Mouse (Mus musculus): ENCODE results near the gene Olfr157. TPM values are rescaled to one million over a fixed set of nuclear protein-coding genes. Genes with fewer than 3 reads are reported as not detected.
"Not testable (repeated sequence)": the region's sequence is repeated elsewhere in the genome, so short reads cannot be mapped to it uniquely, and the experiment has no call there.

Gene Olfr157
- polyA plus RNA-seq, 1 experiment = not detected

DNA sequence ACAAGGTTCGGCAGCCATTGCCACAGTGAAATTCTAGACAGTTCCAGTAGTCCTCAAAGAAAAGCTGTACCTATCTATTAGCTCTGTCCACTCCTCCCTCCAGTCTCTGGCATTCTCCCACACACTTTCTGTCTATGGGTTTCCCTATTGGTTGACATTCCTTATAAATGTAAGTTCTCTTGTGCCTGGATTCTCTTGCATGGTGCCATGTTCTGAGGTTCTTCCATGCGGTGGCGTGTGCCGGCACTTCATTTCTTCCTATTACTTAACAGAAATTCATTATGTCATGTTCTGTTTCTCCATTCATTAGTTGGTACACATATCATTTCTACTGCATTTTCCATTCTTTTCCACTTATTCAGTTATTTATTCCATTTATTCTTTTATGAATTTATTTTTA, 11.2 kb downstream of the Olfr157 start:
- H3K4me3 ChIP-seq (ENCODE audit: low read depth, low read length) = no peak overlapping the region
- no peaks in the 10 kb centered on the region for H3K4me1 ChIP-seq (ENCODE audit: control insufficient read depth, insufficient read depth, low read length)
- H3K36me3 ChIP-seq (ENCODE audit: control insufficient read depth, insufficient read depth, low read length, poor library complexity, severe bottlenecking) = no peaks in the 10 kb centered on the region
- no peaks in the 10 kb centered on the region for H3K9me3 ChIP-seq (replicated peaks; ENCODE audit: control insufficient read depth, insufficient read depth, low read length, poor library complexity, severe bottlenecking)
- H3K27ac ChIP-seq (ENCODE audit: insufficient read depth, low read length) = no peak overlapping the region
- no peaks in the 10 kb centered on the region; the same call in 1 of the 2 replicates for H3K27me3 ChIP-seq (ENCODE audit: control insufficient read depth, insufficient read depth, low read length, poor library complexity, severe bottlenecking)
- TF ChIP-seq POLR2A (IDR thresholded peaks at IDR 0.05; ENCODE audit: insufficient read depth, low read length) (no peak), EP300 (IDR thresholded peaks at IDR 0.05; ENCODE audit: insufficient read depth, low read depth, low read length) (no peak), CTCF (IDR thresholded peaks at IDR 0.05; ENCODE audit: low read depth, low read length) (no peak)
- H3K9ac ChIP-seq (ENCODE audit: low read depth, poor library complexity, severe bottlenecking) = no peak overlapping the region

DNA sequence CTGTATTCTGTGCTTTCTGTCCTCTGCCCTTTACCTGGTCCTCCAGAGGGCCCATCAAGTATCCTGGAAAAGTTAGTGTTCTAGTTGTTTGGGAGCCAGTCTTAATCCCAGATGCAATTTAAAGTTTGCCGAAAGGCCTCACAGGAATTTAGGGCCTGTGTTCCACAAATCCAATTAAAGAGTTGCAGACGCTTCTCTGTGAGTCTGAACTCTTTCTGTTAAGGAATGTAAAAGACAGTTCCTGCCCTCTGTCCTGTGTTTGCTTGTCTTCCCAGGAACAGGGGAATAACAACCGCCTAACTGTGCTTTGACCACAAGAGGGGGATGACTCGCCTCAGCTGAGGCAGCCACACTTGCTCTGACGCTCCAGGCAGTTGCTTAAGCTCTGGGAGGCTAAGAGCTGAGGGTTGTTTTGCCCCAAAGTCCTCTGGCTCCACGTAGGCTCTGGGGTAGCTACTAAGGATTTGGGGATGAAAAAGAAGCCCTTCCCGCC, 16.1 kb downstream of the Olfr157 start, which contains the start of gene Olfr156:
Olfr156 (minus strand) TSS at position 51 of the 493 bp plus-strand sequence.
- no peak within 1 kb of the TSS for H3K9ac ChIP-seq (ENCODE audit: low read depth, poor library complexity, severe bottlenecking)

DNA sequence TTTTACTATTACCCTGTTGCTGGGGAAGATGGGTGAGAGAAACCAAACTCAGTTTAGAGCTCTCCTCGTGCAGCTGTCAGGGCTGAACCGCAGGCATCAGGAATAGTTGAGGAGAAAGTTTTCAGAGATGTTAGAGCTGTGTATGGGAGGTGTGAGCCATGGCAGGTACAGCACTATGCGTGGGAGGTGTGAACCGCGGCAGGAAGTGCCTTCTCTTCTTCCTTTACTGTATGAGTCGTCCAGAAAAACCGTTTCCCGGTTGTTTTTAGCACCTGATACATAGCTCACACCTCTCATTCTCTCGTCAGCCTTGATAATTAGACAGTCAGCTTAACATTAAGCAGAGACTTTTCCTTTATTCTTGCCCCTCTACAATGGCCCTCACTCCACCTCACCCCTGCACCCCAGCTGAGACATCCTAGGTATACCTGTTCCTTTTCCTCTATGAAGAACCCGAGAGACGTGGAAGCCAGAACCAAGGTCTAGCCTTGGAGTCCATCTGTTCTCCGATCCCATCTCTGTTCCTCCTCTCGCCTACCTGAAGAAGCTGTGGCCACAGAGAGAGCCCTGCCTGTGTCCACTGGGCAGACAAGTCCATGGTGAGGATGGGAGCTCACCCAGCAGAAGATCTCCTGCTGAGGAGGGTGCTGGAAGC, 17.0 kb downstream of the Olfr157 start:
- Histone ChIP-seq H3K36me3 (ENCODE audit: control insufficient read depth, insufficient read depth, low read length, poor library complexity, severe bottlenecking) (no peaks in the 10 kb centered on the region), H3K9me3 (replicated peaks; ENCODE audit: control insufficient read depth, insufficient read depth, low read length, poor library complexity, severe bottlenecking) (no peaks in the 10 kb centered on the region), H3K4me3 (ENCODE audit: low read depth, low read length) (no peak overlapping the region), H3K4me1 (ENCODE audit: control insufficient read depth, insufficient read depth, low read length) (no peaks in the 10 kb centered on the region), H3K27me3 (ENCODE audit: control insufficient read depth, insufficient read depth, low read length, poor library complexity, severe bottlenecking) (no peaks in the 10 kb centered on the region), H3K9ac (ENCODE audit: low read depth, poor library complexity, severe bottlenecking) (no peak overlapping the region), H3K27ac (ENCODE audit: insufficient read depth, low read length) (no peak overlapping the region)
- TF ChIP-seq EP300 (IDR thresholded peaks at IDR 0.05; ENCODE audit: insufficient read depth, low read depth, low read length) (no peak), CTCF (IDR thresholded peaks at IDR 0.05; ENCODE audit: low read depth, low read length) (no peak), POLR2A (IDR thresholded peaks at IDR 0.05; ENCODE audit: insufficient read depth, low read length) (no peak)

More for the DNA sequence above, 16.1 kb downstream of the Olfr157 start, which contains the start of gene Olfr156:
- Histone ChIP-seq H3K27me3 (ENCODE audit: control insufficient read depth, insufficient read depth, low read length, poor library complexity, severe bottlenecking) (no peaks in the 10 kb centered on the region), H3K4me1 (ENCODE audit: control insufficient read depth, insufficient read depth, low read length) (no peaks in the 10 kb centered on the region), H3K4me3 (ENCODE audit: low read depth, low read length) (no peak within 1 kb of the TSS), H3K9me3 (replicated peaks; ENCODE audit: control insufficient read depth, insufficient read depth, low read length, poor library complexity, severe bottlenecking) (no peaks in the 10 kb centered on the region), H3K36me3 (ENCODE audit: control insufficient read depth, insufficient read depth, low read length, poor library complexity, severe bottlenecking) (no peaks in the 10 kb centered on the region), H3K27ac (ENCODE audit: insufficient read depth, low read length) (no peak within 1 kb of the TSS)
- TF ChIP-seq POLR2A (IDR thresholded peaks at IDR 0.05; ENCODE audit: insufficient read depth, low read length) (no peak), CTCF (IDR thresholded peaks at IDR 0.05; ENCODE audit: low read depth, low read length) (peak; percentile 69)

DNA sequence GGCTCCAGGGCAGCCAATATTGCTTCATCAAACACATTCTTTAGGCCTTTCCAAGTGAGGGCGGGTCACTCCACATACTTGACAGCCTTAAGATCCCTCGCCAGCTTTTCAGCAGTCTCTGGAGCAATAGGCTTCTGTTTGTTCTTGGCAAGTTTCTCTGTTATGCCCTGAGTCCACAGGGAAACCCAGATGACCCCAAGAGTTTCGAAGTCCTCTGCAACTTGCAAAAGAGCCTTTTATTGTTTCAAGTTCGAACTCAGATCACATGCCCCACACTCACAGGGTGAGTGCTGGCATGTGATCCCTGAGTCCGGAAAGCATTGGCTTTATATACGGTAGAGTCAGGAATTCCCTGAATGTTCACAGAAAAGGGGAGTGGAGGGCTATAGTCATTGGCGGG, 41.1 kb downstream of the Olfr157 start:
- H3K9me3 ChIP-seq (replicated peaks; ENCODE audit: control insufficient read depth, insufficient read depth, low read length, poor library complexity, severe bottlenecking) = no peaks in the 10 kb centered on the region
- peaks cover 10% of the 10 kb centered on the region for H3K4me1 ChIP-seq (ENCODE audit: control insufficient read depth, insufficient read depth, low read length)
- H3K36me3 ChIP-seq (ENCODE audit: control insufficient read depth, insufficient read depth, low read length, poor library complexity, severe bottlenecking) = no peaks in the 10 kb centered on the region
- TF ChIP-seq POLR2A (IDR thresholded peaks at IDR 0.05; ENCODE audit: insufficient read depth, low read length) = no peak
- TF ChIP-seq EP300 (IDR thresholded peaks at IDR 0.05; ENCODE audit: insufficient read depth, low read depth, low read length) = no peak
- TF ChIP-seq CTCF (IDR thresholded peaks at IDR 0.05; ENCODE audit: low read depth, low read length) = no peak
- no peak overlapping the region for H3K4me3 ChIP-seq (ENCODE audit: low read depth, low read length)
- H3K27me3 ChIP-seq (ENCODE audit: control insufficient read depth, insufficient read depth, low read length, poor library complexity, severe bottlenecking) = no peaks in the 10 kb centered on the region
- H3K27ac ChIP-seq (ENCODE audit: insufficient read depth, low read length) = no peak overlapping the region
- no peak overlapping the region for H3K9ac ChIP-seq (ENCODE audit: low read depth, poor library complexity, severe bottlenecking)

DNA sequence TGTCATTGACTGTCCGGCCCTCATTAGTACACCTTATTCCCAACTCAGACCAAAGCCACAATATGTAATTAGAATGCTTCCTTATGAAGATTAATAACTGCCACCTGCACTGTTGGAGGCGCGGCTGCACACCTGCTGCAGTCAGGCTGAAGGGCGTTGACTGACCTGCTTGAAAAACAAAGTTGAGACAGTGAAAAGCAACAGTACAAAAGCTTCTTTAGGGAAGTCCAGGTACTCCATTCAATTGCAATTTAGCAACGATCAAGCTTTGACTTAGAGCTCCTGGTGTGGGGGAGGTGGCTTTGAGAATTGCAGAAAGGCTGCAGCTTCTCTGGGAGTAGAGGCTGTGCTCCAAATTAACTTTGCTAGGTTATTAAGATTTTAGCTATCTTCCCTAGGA, 44.2 kb downstream of the Olfr157 start:
- TF ChIP-seq EP300 (IDR thresholded peaks at IDR 0.05; ENCODE audit: insufficient read depth, low read depth, low read length) = peak; percentile 88
- not testable (repeated sequence) for H3K4me3 ChIP-seq (ENCODE audit: low read depth, low read length); H3K9ac ChIP-seq (ENCODE audit: low read depth, poor library complexity, severe bottlenecking); H3K27me3 ChIP-seq (ENCODE audit: control insufficient read depth, insufficient read depth, low read length, poor library complexity, severe bottlenecking); H3K9me3 ChIP-seq (replicated peaks; ENCODE audit: control insufficient read depth, insufficient read depth, low read length, poor library complexity, severe bottlenecking); H3K36me3 ChIP-seq (ENCODE audit: control insufficient read depth, insufficient read depth, low read length, poor library complexity, severe bottlenecking)
- Histone ChIP-seq H3K4me1 (ENCODE audit: control insufficient read depth, insufficient read depth, low read length) (peaks cover 11% of the 10 kb centered on the region), H3K27ac (ENCODE audit: insufficient read depth, low read length) (peak overlapping the region; percentile 72)

DNA sequence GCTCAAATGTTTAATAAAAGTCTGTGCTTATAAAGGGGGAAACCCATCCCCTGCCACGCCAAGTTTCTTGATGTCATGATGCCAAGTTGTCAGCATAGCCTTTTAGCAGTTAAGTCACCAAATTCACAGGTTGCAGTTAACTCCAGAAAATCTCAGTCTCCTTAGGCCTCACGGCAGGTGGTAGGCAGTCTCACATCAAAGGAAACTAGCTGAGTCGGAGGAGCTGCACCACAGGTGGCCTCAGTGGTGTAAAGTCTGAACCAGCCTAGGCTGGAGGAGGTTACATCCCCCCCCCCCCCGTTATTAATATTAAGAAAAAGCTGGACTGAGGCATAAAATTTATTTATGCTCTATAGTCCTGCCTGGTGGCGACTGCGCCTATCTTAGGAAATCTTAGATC, 44.7 kb downstream of the Olfr157 start:
- peaks cover 11% of the 10 kb centered on the region for H3K4me1 ChIP-seq (ENCODE audit: control insufficient read depth, insufficient read depth, low read length)
- H3K9ac ChIP-seq (ENCODE audit: low read depth, poor library complexity, severe bottlenecking) = no peak overlapping the region
- H3K9me3 ChIP-seq (replicated peaks; ENCODE audit: control insufficient read depth, insufficient read depth, low read length, poor library complexity, severe bottlenecking) = no peaks in the 10 kb centered on the region
- H3K36me3 ChIP-seq (ENCODE audit: control insufficient read depth, insufficient read depth, low read length, poor library complexity, severe bottlenecking) = no peaks in the 10 kb centered on the region
- TF ChIP-seq CTCF (IDR thresholded peaks at IDR 0.05; ENCODE audit: low read depth, low read length) = no peak
- peak; percentile 85; the same call in 1 of the 2 replicates for TF ChIP-seq EP300 (IDR thresholded peaks at IDR 0.05; ENCODE audit: insufficient read depth, low read depth, low read length)
- no peak for TF ChIP-seq POLR2A (IDR thresholded peaks at IDR 0.05; ENCODE audit: insufficient read depth, low read length)
- peak overlapping the region; percentile 72 for H3K27ac ChIP-seq (ENCODE audit: insufficient read depth, low read length)
- no peak overlapping the region for H3K4me3 ChIP-seq (ENCODE audit: low read depth, low read length)
- no peaks in the 10 kb centered on the region; the same call in 1 of the 2 replicates for H3K27me3 ChIP-seq (ENCODE audit: control insufficient read depth, insufficient read depth, low read length, poor library complexity, severe bottlenecking)

Other genes starting within 250 kb of the Olfr157 start
- 3.1 and 5.1 TPM in 2 replicates for gene Npr2, start 208.3 kb downstream of the Olfr157 start, polyA plus RNA-seq (2011; ENCODE audit: insufficient read depth, insufficient read length, low read depth, missing spikeins)
- 0.50 and 0.97 TPM in 2 replicates for gene Spag8, start 186.6 kb downstream of the Olfr157 start, polyA plus RNA-seq (2011; ENCODE audit: insufficient read depth, insufficient read length, low read depth, missing spikeins)
- gene Hint2, start 183.7 kb downstream of the Olfr157 start, polyA plus RNA-seq (2011; ENCODE audit: insufficient read depth, insufficient read length, low read depth, missing spikeins) = 30.1 and 33.4 TPM in 2 replicates
- gene Tmem8b, start 171.2 kb downstream of the Olfr157 start, polyA plus RNA-seq (2011; ENCODE audit: insufficient read depth, insufficient read length, low read depth, missing spikeins) = 4.5 and 5.0 TPM in 2 replicates
- 0.19 and 0.55 TPM in 2 replicates for gene Fam221b, start 171.1 kb downstream of the Olfr157 start, polyA plus RNA-seq (2011; ENCODE audit: insufficient read depth, insufficient read length, low read depth, missing spikeins)
- not detected in 2 replicates for gene Olfr70, start 139.4 kb downstream of the Olfr157 start, polyA plus RNA-seq (2011; ENCODE audit: insufficient read depth, insufficient read length, low read depth, missing spikeins)
- gene Olfr71, start 129.9 kb downstream of the Olfr157 start, polyA plus RNA-seq (2011; ENCODE audit: insufficient read depth, insufficient read length, low read depth, missing spikeins) = not detected in 2 replicates
- gene Hrct1, start 113.0 kb downstream of the Olfr157 start, polyA plus RNA-seq (2011; ENCODE audit: insufficient read depth, insufficient read length, low read depth, missing spikeins) = not detected in 2 replicates
- 0.51 TPM in 1 of 2 replicates, not detected in the other for gene Spaar, start 110.2 kb downstream of the Olfr157 start, polyA plus RNA-seq (2011; ENCODE audit: insufficient read depth, insufficient read length, low read depth, missing spikeins)
- not detected in 2 replicates for gene Olfr159, start 69.2 kb downstream of the Olfr157 start, polyA plus RNA-seq (2011; ENCODE audit: insufficient read depth, insufficient read length, low read depth, missing spikeins)
- not detected in 2 replicates for gene Olfr156, start 16.3 kb downstream of the Olfr157 start, polyA plus RNA-seq (2011; ENCODE audit: insufficient read depth, insufficient read length, low read depth, missing spikeins)
- gene Olfr155, start 11.4 kb upstream of the Olfr157 start, polyA plus RNA-seq (2011; ENCODE audit: insufficient read depth, insufficient read length, low read depth, missing spikeins) = not detected in 2 replicates
- 5.7 and 6.3 TPM in 2 replicates for gene Reck, start 35.3 kb upstream of the Olfr157 start, polyA plus RNA-seq (2011; ENCODE audit: insufficient read depth, insufficient read length, low read depth, missing spikeins)
- gene Glipr2, start 117.2 kb upstream of the Olfr157 start, polyA plus RNA-seq (2011; ENCODE audit: insufficient read depth, insufficient read length, low read depth, missing spikeins) = 155 and 156 TPM in 2 replicates
- not detected in 2 replicates for gene Ccin, start 143.3 kb upstream of the Olfr157 start, polyA plus RNA-seq (2011; ENCODE audit: insufficient read depth, insufficient read length, low read depth, missing spikeins)
- gene Clta, start 164.3 kb upstream of the Olfr157 start, polyA plus RNA-seq (2011; ENCODE audit: insufficient read depth, insufficient read length, low read depth, missing spikeins) = 265 and 277 TPM in 2 replicates
- 28.6 and 40.7 TPM in 2 replicates for gene Gne, start 244.0 kb upstream of the Olfr157 start, polyA plus RNA-seq (2011; ENCODE audit: insufficient read depth, insufficient read length, low read depth, missing spikeins)